Mouse (Mus musculus): ENCODE results near the gene Trim44. TPM values are rescaled to one million over a fixed set of nuclear protein-coding genes. Genes with fewer than 3 reads are reported as not detected.

Gene Trim44
- polyA plus RNA-seq, 1 experiment from 2014 or later = 29.9 TPM

GRCm38 (mm10) chr2:102312903-102313302 is 94.7 kb downstream of the Trim44 start:
- H3K4me2 ChIP-seq = no peak overlapping the region
- H3K9ac ChIP-seq = no peak overlapping the region
- H3K27me3 ChIP-seq = no peaks in the 10 kb centered on the region
- peaks cover 16% of the 10 kb centered on the region for H3K4me1 ChIP-seq
- no peak overlapping the region for H3K4me3 ChIP-seq
- no peak for ATAC-seq (ENCODE audit: insufficient number of reproducible peaks, insufficient read depth, low FRiP score, low TSS enrichment, low read depth)
- H3K9me3 ChIP-seq = no peaks in the 10 kb centered on the region
- no peaks in the 10 kb centered on the region for H3K36me3 ChIP-seq
- H3K27ac ChIP-seq = no peak overlapping the region
- WGBS = 92% methylated on average over 1 of the region's 1 CpGs

- no peaks in the 10 kb centered on the region for H3K4me1 ChIP-seq
- 59% methylated on average over 2 of the region's 2 CpGs for WGBS
- H3K27me3 ChIP-seq = no peaks in the 10 kb centered on the region
- ATAC-seq (ENCODE audit: insufficient number of reproducible peaks, insufficient read depth, low FRiP score, low TSS enrichment, low read depth) = no peak
- no peak overlapping the region for H3K4me3 ChIP-seq
- H3K4me2 ChIP-seq = no peak overlapping the region
- no peak overlapping the region for H3K27ac ChIP-seq
- peaks cover 15% of the 10 kb centered on the region for H3K36me3 ChIP-seq
- H3K9me3 ChIP-seq = no peaks in the 10 kb centered on the region
- H3K9ac ChIP-seq = no peak overlapping the region
Observed at GRCm38 (mm10) chr2:102303274-102303673, 104.4 kb downstream of the Trim44 start.

- H3K4me2 ChIP-seq = no peak overlapping the region
- H3K27me3 ChIP-seq = no peaks in the 10 kb centered on the region
- no peak overlapping the region for H3K27ac ChIP-seq
- no peak for ATAC-seq (ENCODE audit: insufficient number of reproducible peaks, insufficient read depth, low FRiP score, low TSS enrichment, low read depth)
- H3K4me3 ChIP-seq = no peak overlapping the region
- no peak overlapping the region for H3K9ac ChIP-seq
- no peaks in the 10 kb centered on the region for H3K4me1 ChIP-seq
- peaks cover 15% of the 10 kb centered on the region for H3K36me3 ChIP-seq
- H3K9me3 ChIP-seq = no peaks in the 10 kb centered on the region
- WGBS = 83% methylated on average over 1 of the region's 1 CpGs
Observed at GRCm38 (mm10) chr2:102302532-102302931, 105.1 kb downstream of the Trim44 start.

- H3K4me2 ChIP-seq = peak overlapping the region; percentile 33
- no peaks in the 10 kb centered on the region for H3K36me3 ChIP-seq
- peaks cover 12% of the 10 kb centered on the region for H3K4me1 ChIP-seq
- H3K27ac ChIP-seq = no peak overlapping the region
- WGBS = 14% methylated on average over 6 of the region's 6 CpGs
- H3K9me3 ChIP-seq = no peaks in the 10 kb centered on the region
- peak; percentile 43; the same call in 1 of the 2 replicates for ATAC-seq (ENCODE audit: insufficient number of reproducible peaks, insufficient read depth, low FRiP score, low TSS enrichment, low read depth)
- no peak overlapping the region for H3K4me3 ChIP-seq
- H3K9ac ChIP-seq = no peak overlapping the region
- no peaks in the 10 kb centered on the region for H3K27me3 ChIP-seq
Observed at GRCm38 (mm10) chr2:102294827-102295270, 112.8 kb downstream of the Trim44 start.

GRCm38 (mm10) chr2:102293181-102293580 is 114.4 kb downstream of the Trim44 start:
- WGBS = 74% methylated on average over 1 of the region's 1 CpGs

GRCm38 (mm10) chr2:102292051-102292450 is 115.6 kb downstream of the Trim44 start:
- Histone ChIP-seq H3K27ac (no peak overlapping the region), H3K9me3 (no peaks in the 10 kb centered on the region), H3K36me3 (no peaks in the 10 kb centered on the region), H3K4me2 (no peak overlapping the region), H3K27me3 (no peaks in the 10 kb centered on the region), H3K9ac (no peak overlapping the region), H3K4me1 (peaks cover 12% of the 10 kb centered on the region), H3K4me3 (no peak overlapping the region)
- no peak for ATAC-seq (ENCODE audit: insufficient number of reproducible peaks, insufficient read depth, low FRiP score, low TSS enrichment, low read depth)
- 72% methylated on average over 1 of the region's 1 CpGs for WGBS

More at GRCm38 (mm10) chr2:102293181-102293580, 114.4 kb downstream of the Trim44 start:
- no peaks in the 10 kb centered on the region for H3K36me3 ChIP-seq
- no peak overlapping the region for H3K4me3 ChIP-seq
- H3K9me3 ChIP-seq = no peaks in the 10 kb centered on the region
- H3K4me1 ChIP-seq = peaks cover 12% of the 10 kb centered on the region
- no peaks in the 10 kb centered on the region for H3K27me3 ChIP-seq
- no peak overlapping the region for H3K4me2 ChIP-seq
- no peak overlapping the region for H3K9ac ChIP-seq
- no peak overlapping the region for H3K27ac ChIP-seq
- ATAC-seq (ENCODE audit: insufficient number of reproducible peaks, insufficient read depth, low FRiP score, low TSS enrichment, low read depth) = no peak

- H3K27me3 ChIP-seq = no peaks in the 10 kb centered on the region
- H3K4me1 ChIP-seq = peaks cover 12% of the 10 kb centered on the region
- no peak overlapping the region for H3K4me3 ChIP-seq
- no peak overlapping the region for H3K9ac ChIP-seq
- H3K9me3 ChIP-seq = no peaks in the 10 kb centered on the region
- no peak for ATAC-seq (ENCODE audit: insufficient number of reproducible peaks, insufficient read depth, low FRiP score, low TSS enrichment, low read depth)
- H3K4me2 ChIP-seq = no peak overlapping the region
- no peaks in the 10 kb centered on the region for H3K36me3 ChIP-seq
- no peak overlapping the region for H3K27ac ChIP-seq
- WGBS = 77% methylated on average over 2 of the region's 2 CpGs
Observed at GRCm38 (mm10) chr2:102291533-102291932, 116.1 kb downstream of the Trim44 start.

- H3K27me3 ChIP-seq = no peaks in the 10 kb centered on the region
- 59% methylated on average over 5 of the region's 5 CpGs for WGBS
- no peaks in the 10 kb centered on the region for H3K36me3 ChIP-seq
- H3K27ac ChIP-seq = no peak overlapping the region
- no peak for ATAC-seq (ENCODE audit: insufficient number of reproducible peaks, insufficient read depth, low FRiP score, low TSS enrichment, low read depth)
- no peak overlapping the region for H3K9ac ChIP-seq
- H3K4me1 ChIP-seq = peaks cover 9% of the 10 kb centered on the region
- H3K9me3 ChIP-seq = no peaks in the 10 kb centered on the region
- no peak overlapping the region for H3K4me3 ChIP-seq
- no peak overlapping the region for H3K4me2 ChIP-seq
Observed at GRCm38 (mm10) chr2:102290041-102290440, 117.6 kb downstream of the Trim44 start.

- Histone ChIP-seq H3K4me3 (no peak overlapping the region), H3K27me3 (no peaks in the 10 kb centered on the region), H3K9ac (no peak overlapping the region), H3K4me1 (no peaks in the 10 kb centered on the region), H3K27ac (no peak overlapping the region), H3K9me3 (no peaks in the 10 kb centered on the region), H3K36me3 (no peaks in the 10 kb centered on the region), H3K4me2 (no peak overlapping the region)
- WGBS = 88% methylated on average over 5 of the region's 5 CpGs
- ATAC-seq (ENCODE audit: insufficient number of reproducible peaks, insufficient read depth, low FRiP score, low TSS enrichment, low read depth) = no peak
Observed at GRCm38 (mm10) chr2:102288676-102289075, 119.0 kb downstream of the Trim44 start.

- no peaks in the 10 kb centered on the region for H3K27me3 ChIP-seq
- H3K4me1 ChIP-seq = no peaks in the 10 kb centered on the region
- ATAC-seq (ENCODE audit: insufficient number of reproducible peaks, insufficient read depth, low FRiP score, low TSS enrichment, low read depth) = no peak
- no peaks in the 10 kb centered on the region for H3K9me3 ChIP-seq
- no peak overlapping the region for H3K9ac ChIP-seq
- WGBS = 69% methylated on average over 3 of the region's 3 CpGs
- H3K27ac ChIP-seq = no peak overlapping the region
- H3K4me2 ChIP-seq = no peak overlapping the region
- no peaks in the 10 kb centered on the region for H3K36me3 ChIP-seq
- no peak overlapping the region for H3K4me3 ChIP-seq
Observed at GRCm38 (mm10) chr2:102287369-102287768, 120.3 kb downstream of the Trim44 start.

- no peak for ATAC-seq (ENCODE audit: insufficient number of reproducible peaks, insufficient read depth, low FRiP score, low TSS enrichment, low read depth)
- Histone ChIP-seq H3K27me3 (no peaks in the 10 kb centered on the region), H3K36me3 (no peaks in the 10 kb centered on the region), H3K27ac (no peak overlapping the region), H3K4me1 (0 out of 2 replicates have a peak, but pooled peaks cover 9% of the 10 kb centered on the region), H3K9me3 (no peaks in the 10 kb centered on the region), H3K4me3 (no peak overlapping the region), H3K9ac (no peak overlapping the region), H3K4me2 (no peak overlapping the region)
- WGBS = 80% methylated on average over 7 of the region's 7 CpGs
Observed at GRCm38 (mm10) chr2:102282081-102282480, 125.5 kb downstream of the Trim44 start.

- Histone ChIP-seq H3K27ac (no peak overlapping the region), H3K9me3 (no peaks in the 10 kb centered on the region), H3K4me3 (no peak overlapping the region), H3K4me2 (no peak overlapping the region), H3K27me3 (no peaks in the 10 kb centered on the region), H3K9ac (no peak overlapping the region), H3K36me3 (no peaks in the 10 kb centered on the region), H3K4me1 (0 out of 2 replicates have a peak, but pooled peaks cover 10% of the 10 kb centered on the region)
- WGBS = 69% methylated on average over 7 of the region's 7 CpGs
- ATAC-seq (ENCODE audit: insufficient number of reproducible peaks, insufficient read depth, low FRiP score, low TSS enrichment, low read depth) = no peak
Observed at GRCm38 (mm10) chr2:102279779-102280178, 127.8 kb downstream of the Trim44 start.
